Mouse (Mus musculus): ENCODE measurements around the gene Sh3d21.

Sh3d21 gene

GRCm38 (mm10) chr4:126146974-126147532 is 16.2 kb downstream of the Sh3d21 start:
- DNase-seq (ENCODE audit: low read depth, low spot score): no peak

DNA sequence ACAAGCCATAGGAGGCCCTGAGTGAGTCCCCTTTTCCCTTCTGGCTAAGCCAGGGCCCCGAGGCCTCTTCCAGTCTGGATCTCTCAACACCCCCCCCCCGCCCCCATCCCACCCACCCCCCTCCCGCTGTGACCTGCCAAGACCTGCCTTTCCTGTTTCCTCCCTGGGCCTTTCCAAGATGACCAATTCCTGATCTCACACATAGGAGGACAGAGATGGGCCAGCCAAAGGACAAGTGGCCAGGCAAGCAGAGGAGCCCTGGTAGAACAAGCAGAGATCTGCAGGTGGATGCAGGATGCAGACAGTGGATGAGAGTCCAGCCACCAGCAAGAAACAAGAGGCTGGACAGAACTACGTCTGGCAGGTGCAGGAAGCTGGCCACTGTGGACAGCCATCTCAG is 17.9 kb downstream of the Sh3d21 start:
- no peak for DNase-seq (ENCODE audit: low read depth, low spot score)

- DNase-seq (ENCODE audit: low read depth, low spot score): no peak
These were observed 22.3 kb downstream of the Sh3d21 start for GRCm38 (mm10) chr4:126141021-126141420.

DNA sequence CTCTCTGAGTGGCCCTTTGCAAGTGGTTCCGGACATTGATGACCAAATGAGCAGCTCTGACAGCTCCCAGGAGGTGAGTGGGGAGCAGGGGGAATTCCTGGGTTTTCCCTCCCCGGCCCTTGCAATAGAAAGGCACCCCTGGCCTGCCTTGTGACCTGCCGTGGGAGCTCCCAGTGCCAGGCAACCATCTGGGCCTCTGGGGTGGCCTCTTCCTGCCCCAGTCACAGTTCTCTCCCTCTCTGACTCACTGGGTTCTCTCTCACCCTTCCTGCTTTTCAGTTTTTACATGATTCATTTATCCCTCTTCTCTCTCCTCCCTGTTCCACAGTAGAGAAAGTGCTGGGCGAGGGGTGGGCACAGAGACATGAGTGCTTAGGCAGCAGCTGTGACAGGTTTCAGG is 25.5 kb downstream of the Sh3d21 start:
- DNase-seq (ENCODE audit: low read depth, low spot score): no peak

DNA sequence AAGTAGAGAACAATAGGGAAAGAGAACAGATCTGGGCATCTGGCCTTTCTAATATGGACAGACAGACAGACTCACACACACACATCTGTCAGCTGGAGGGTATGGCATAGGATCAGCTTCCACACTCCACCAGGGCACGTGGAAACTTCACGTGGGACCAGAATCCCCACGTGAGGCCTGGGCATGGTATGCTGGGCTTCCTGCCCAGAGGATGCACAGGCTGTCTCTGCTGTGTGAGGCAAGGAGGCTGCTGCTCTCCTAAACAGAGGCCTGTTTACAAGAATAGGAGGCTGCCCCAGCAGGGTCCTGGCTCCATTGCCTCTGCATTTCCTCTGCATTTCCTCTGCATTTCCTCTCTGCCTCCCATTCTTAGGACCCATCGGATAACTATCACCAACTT is 28.7 kb downstream of the Sh3d21 start:
- DNase-seq (ENCODE audit: low read depth, low spot score): no peak

DNA sequence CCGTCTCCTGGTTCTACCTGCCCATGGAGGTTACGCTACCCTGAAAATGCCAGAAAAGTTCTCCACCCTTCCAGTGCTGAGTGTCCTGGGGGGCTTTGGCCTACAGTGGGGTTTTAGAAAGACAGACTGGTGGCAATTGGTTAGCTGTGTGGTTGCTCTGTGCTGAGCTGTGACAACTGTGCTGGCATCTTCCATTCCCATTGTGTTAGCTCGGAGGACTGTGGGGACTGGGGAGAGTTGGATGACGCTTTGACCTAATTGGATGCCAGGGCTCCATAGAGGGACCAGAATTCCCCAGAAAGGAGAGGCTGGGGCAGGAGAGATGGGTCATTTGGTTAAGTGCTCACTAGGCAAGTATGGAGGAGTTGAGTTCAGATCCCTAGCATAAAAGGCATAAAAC is 29.1 kb downstream of the Sh3d21 start:
- DNase-seq (ENCODE audit: low read depth, low spot score): no peak

DNA sequence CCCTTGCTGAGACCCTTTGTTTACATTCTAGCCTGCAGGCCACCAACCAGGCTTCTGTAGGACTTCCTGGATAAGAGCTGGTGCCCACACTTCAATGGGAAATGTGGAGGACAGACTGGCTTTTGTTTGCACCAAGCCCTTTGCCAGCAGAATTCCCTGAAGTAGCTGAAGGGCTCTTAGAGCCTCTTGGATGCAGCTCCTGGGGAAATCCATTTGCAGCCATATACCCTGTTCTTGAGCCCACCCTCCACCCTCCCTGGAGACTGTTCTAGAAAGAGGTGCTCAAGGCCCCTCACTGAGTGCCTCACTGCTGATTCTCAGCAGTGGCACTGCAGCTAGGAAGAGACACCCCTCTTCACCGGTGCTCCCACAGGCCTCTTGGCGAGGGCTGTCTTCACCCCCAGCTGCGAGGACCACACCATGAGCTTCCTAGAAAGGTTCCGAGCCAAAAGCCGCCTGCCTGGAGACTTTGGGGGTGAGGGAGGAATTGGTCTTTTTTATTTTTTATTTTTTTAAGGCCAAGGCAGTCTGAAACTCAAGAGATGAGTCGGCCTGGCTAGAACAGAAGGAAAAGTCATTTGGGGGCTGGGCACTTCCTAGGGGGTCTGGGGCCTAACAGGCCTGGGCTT is 30.5 kb downstream of the Sh3d21 start:
- DNase-seq (ENCODE audit: low read depth, low spot score): no peak

DNA sequence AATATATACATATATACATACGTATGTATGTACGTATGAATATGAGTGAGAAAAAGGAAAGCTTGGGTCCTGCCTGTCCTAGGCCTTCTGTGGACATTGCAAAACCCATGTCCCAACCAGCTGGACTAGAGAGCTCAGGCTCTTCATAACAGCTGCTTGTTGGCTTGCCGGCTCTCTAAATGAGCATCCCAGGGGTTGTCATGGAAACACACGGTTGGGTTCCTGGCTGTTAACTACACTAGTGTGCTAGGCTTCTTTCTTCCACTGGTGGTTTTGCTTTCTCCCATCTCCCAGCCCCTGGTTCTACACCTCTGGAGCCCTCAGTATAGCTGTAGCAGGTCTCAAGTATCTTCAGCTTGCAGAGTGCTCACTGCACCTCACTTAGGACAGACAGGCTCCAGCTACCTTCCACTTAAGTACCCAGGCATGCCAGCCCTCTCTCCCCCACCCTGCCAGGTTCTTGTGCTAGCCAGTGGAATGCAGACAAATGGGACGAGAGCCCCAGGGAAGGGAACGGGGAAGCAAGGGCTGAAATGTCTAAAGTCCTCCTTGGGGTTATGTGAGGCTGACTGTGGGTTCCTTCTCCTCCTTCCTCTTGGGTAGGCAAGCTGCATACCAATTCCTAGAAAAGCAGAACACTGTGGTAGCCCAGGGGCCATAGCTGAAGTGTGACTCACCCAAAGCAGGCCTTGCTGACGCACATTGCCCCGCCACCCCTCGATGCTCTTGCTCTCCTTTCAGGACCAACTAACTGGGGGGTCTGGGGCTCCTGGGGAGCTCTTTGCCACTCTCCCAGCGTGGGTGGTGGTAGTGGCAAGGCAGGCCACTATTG is 31.8 kb downstream of the Sh3d21 start:
- DNase-seq (ENCODE audit: low read depth, low spot score): no peak

DNA sequence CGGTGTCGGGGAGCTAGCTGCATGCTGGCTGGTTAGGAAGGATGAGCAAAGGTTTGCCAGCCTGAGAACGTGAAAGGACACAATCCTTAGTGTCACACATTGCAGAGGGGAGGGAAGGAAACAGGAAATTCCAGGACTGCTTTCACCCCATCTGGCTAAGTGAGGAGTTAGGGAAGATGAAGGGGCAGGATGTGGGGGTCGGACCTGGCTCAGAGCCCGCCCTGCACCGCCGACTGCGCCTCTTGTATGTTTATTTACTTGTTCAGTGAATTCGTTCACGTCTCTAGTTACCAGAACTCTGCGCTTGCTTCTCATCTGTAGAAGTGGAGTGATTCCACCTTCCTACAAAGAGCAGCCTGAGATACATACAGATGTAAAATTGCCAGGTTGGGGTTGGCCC is 32.8 kb downstream of the Sh3d21 start:
- no peak for DNase-seq (ENCODE audit: low read depth, low spot score)

GRCm38 (mm10) chr4:126123309-126124040 is 39.8 kb downstream of the Sh3d21 start:
- DNase-seq (ENCODE audit: low read depth, low spot score): no peak

- DNase-seq (ENCODE audit: low read depth, low spot score): no peak
These were observed 42.8 kb downstream of the Sh3d21 start for GRCm38 (mm10) chr4:126120506-126120905.

GRCm38 (mm10) chr4:126120052-126120451 is 43.2 kb downstream of the Sh3d21 start:
- DNase-seq (ENCODE audit: low read depth, low spot score): no peak

- no peak for DNase-seq (ENCODE audit: low read depth, low spot score)
These were observed 44.2 kb downstream of the Sh3d21 start for GRCm38 (mm10) chr4:126119051-126119450.

DNA sequence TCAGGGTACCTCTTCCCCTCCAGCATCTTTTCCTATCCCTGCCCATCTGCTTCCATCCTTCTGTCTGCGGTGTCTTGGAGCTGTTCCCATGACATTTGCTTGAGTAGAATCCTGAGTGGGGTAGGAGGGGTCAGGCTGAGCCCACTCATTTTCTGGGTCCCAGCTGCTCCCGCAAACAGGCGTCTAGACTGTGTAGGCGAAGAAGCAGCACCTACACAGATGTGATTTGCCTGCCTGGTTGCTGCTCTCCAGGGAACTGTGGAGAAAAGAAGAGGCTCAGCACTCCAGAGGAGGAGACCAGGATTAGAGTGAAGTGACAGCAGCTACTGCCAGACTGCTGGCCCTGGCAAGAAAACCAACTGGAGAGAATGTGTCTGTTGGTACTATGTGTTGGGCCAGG is 44.6 kb downstream of the Sh3d21 start:
- DNase-seq (ENCODE audit: low read depth, low spot score): no peak

DNA sequence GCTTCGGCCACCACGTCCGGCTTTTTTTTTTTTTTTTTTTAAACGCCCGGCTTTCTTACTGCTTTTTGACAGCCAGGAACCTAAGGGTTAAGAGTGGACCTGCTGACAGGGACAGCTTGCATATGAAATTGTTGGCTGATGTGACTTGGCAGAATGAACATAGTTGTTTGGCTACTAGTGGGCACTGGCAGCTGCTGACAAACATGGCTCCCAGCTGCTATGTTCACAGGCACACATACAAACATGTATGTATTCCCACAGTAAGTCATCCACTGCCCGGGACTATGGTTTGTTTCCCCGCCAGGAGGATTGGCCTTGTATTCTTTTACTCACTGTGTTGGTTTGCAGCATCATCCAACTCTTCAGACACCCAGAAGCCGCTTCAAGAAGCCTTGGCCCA is 46.2 kb downstream of the Sh3d21 start:
- no peak for DNase-seq (ENCODE audit: low read depth, low spot score)

DNA sequence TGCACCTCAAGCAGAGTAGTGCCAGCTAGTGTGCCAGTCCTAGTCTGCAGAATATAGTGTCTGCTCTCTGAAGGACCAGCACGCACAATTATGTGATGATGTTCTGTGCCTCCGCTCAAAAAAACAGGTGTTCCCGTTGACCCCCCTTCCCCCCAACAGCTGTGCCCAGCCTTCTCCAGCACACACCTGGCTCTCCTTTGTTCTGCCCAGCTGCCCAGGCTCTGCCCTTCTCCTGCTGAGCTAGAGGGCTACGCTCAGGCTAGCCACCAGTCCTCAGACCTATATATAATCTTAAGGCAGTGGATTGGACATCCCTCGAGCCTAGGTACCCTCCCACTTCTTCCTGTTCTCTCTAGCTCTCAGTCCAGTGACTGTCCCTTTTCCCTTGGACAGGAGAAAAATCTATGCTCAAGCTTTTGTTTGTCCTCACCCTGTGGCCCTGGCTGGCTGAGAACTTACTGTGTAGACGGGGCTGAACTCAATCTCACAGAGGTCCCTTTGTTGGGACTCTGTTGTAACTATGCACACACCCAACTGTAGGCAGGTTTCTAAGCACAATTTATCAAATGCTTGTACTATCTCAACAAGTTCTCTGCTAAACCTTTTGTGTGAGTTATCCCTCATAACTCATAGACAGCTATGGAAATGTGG is 47.3 kb downstream of the Sh3d21 start:
- DNase-seq (ENCODE audit: low read depth, low spot score): no peak

- DNase-seq (ENCODE audit: low read depth, low spot score): no peak
These were observed 47.9 kb downstream of the Sh3d21 start for GRCm38 (mm10) chr4:126115411-126115810.

GRCm38 (mm10) chr4:126113943-126114342 is 49.3 kb downstream of the Sh3d21 start:
- no peak for DNase-seq (ENCODE audit: low read depth, low spot score)

DNA sequence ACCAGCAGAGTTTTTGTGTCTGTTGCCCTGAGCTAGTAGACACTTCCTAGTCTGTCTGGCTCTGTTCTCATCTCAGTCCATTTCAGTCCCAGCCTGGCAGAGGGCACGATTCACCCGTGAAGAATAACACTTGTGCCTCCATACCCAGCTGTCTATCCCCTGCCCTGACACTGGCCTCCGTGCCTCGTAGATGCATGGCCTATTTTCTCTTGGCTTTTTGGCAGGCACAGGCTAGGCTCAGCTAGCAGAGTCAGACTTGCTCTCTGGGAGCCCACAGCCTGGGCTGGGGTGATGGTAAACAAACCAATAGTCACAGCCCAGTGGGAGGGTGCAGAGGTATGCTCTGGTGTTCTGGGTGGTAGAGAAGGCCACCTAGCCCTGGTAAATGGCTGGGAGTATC is 50.0 kb downstream of the Sh3d21 start:
- no peak for DNase-seq (ENCODE audit: low read depth, low spot score)

DNA sequence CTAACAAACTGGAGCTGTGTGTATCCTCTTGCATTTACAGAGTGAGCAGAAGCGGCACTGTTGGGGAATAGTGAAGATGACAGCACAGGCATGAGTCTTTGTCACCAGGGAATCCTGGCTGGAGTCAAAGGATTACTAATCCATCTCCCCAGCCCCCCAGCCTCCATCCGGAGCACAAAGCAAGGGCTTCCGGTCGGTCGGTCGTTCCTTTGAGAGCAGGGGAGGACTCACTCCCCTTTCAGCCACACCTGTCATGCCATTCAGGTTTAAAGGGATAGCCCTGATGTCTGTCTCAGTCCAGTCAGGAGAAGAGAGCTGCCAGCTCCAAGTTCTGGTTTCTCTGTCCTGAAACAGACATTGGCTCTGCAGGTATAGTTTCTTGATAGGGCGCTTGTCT is 52.1 kb downstream of the Sh3d21 start:
- DNase-seq (ENCODE audit: low read depth, low spot score): no peak

GRCm38 (mm10) chr4:126110374-126111152 is 52.7 kb downstream of the Sh3d21 start:
- DNase-seq (ENCODE audit: low read depth, low spot score): no peak
